Mouse (Mus musculus) midbrain, embryonic 15.5 days (tissue): Measurements from ENCODE around the gene Srsf9. TPM values are rescaled to one million over a fixed set of nuclear protein-coding genes. Genes with fewer than 3 reads are reported as not detected.

Experiments
- ATAC-seq: fragments of 200-750 bp; cut with Nextera tagmentation; replicated peaks from 2 replicates; pipeline ENCODE4 v1.8.0; 2017; ENCODE audit warnings: moderate TSS enrichment
- H3K27ac ChIP-seq: fragments of 300-500 bp; sonication (generic); 2 replicates; pipeline ENCODE4 v1.5.1; 2015; ENCODE audit warnings: mild to moderate bottlenecking, inconsistent platforms
- H3K27me3 ChIP-seq: fragments of 300-500 bp; sonication (generic); replicated peaks from 2 replicates; pipeline ENCODE4 v1.6.1; 2015; ENCODE audit warnings: inconsistent platforms
- H3K36me3 ChIP-seq: fragments of 300-500 bp; sonication (generic); replicated peaks from 2 replicates; pipeline ENCODE4 v1.6.1; 2015; ENCODE audit warnings: inconsistent platforms
- H3K4me1 ChIP-seq: fragments of 300-500 bp; sonication (generic); 2 replicates; pipeline ENCODE4 v1.6.1; 2015; ENCODE audit warnings: inconsistent platforms
- H3K4me2 ChIP-seq: fragments of 300-500 bp; sonication (generic); 2 replicates; pipeline ENCODE4 v1.6.1; 2015; ENCODE audit warnings: inconsistent platforms, mild to moderate bottlenecking, moderate library complexity
- H3K4me3 ChIP-seq: fragments of 300-500 bp; sonication (generic); 2 replicates; pipeline ENCODE4 v1.5.1; 2015; ENCODE audit warnings: mild to moderate bottlenecking, inconsistent platforms
- H3K9ac ChIP-seq: fragments of 300-500 bp; sonication (generic); 2 replicates; pipeline ENCODE4 v1.6.1; 2015; ENCODE audit warnings: mild to moderate bottlenecking, inconsistent platforms
- H3K9me3 ChIP-seq: fragments of 300-500 bp; sonication (generic); 2 replicates; pipeline ENCODE4 v1.6.1; 2016; ENCODE audit warnings: inconsistent platforms
- WGBS: fragments of 180-500 bp; shearing (Covaris S2); methylation state at CpG from one replicate; pipeline ENCODE4 v1.1.7; 2015; ENCODE audit warnings: mixed read lengths; 5-methylcytosine and 5-hydroxymethylcytosine counted together
- polyA plus RNA-seq: library from polyadenylated mRNA; unstranded; fragments of >200 nt; fragmentation: Nextera tagmentation; extraction: Ambion mirVana; gene quantifications from 2 replicates; pipeline ENCODE4 v1.2.1, GENCODE M21; 2015

Srsf9 gene
- 142 and 146 TPM in 2 replicates for polyA plus RNA-seq

DNA sequence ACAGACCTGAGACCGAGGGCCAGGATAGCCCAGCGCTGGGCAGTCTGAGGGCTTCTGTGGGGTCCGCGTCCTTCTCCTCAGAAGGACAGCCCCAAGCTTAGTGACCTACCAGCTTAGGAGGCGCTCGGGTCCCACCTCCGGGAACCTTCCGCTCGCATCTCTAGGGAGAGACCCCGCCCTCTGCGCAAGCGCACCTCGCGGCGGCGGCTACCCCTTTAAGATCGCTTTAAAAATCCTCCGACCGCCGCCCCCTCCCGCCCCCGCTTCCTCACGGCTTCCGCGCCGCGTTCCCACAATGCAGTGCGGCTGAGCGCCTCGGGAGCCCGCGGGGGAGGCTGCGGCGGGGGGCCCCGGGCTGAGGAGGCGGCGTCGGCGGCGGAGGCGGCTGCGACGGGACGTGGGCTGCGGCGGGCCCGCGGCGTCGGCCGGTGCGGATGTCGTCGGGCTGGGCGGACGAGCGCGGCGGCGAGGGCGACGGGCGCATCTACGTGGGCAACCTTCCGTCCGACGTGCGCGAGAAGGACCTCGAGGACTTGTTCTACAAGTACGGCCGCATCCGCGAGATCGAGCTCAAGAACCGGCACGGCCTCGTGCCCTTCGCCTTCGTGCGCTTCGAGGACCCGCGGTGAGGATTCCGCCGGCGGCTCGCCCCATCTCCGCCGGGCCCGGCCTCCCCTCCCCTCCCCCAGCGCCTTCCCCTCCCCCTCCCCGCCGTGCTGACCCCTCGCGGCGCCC is at the start of gene Srsf9:
Srsf9 (plus strand) TSS at position 303 of the 735 bp plus-strand sequence.
- Histone ChIP-seq H3K9me3 (no peaks in the 10 kb centered on the region), H3K4me3 (peak within 1 kb of the TSS; percentile 96), H3K27ac (peak within 1 kb of the TSS; percentile 91), H3K9ac (peak within 1 kb of the TSS; percentile 94), H3K36me3 (peaks cover 22% of the 10 kb centered on the region), H3K4me2 (peak within 1 kb of the TSS; percentile 88), H3K4me1 (peaks cover 33% of the 10 kb centered on the region), H3K27me3 (no peaks in the 10 kb centered on the region)
- peak; percentile 92 for ATAC-seq
- WGBS = under 1% methylated on average over 86 of the region's 97 CpGs

DNA sequence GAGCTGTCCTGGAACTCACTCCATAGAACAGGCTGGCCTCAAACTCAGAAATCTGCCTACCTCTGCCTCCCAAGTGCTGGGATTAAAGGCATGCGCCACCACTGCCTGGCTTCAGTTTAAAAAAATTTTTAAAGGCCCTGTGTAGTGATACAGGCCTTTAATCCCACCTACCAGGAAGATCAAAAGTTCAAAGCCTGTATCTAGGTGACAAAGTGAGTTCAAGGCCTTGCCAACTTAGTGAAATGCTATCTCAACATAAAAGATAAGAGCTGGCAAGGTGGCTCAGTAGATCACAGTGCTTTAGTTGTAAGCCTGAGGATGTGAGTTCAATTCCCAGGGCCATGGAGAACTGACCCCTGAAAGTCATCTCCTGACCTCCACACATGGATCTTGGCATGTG is 48.9 kb upstream of the Srsf9 start:
- 74% methylated on average over 1 of the region's 1 CpGs for WGBS
- no peak overlapping the region for H3K4me3 ChIP-seq
- H3K9ac ChIP-seq = no peak overlapping the region
- no peak for ATAC-seq
- no peak overlapping the region for H3K4me2 ChIP-seq
- H3K36me3 ChIP-seq = 0 out of 2 replicates have a peak, but pooled peaks cover 2% of the 10 kb centered on the region
- H3K27ac ChIP-seq = no peak overlapping the region
- H3K4me1 ChIP-seq = peaks cover 20% of the 10 kb centered on the region
- no peaks in the 10 kb centered on the region for H3K27me3 ChIP-seq
- no peaks in the 10 kb centered on the region for H3K9me3 ChIP-seq

DNA sequence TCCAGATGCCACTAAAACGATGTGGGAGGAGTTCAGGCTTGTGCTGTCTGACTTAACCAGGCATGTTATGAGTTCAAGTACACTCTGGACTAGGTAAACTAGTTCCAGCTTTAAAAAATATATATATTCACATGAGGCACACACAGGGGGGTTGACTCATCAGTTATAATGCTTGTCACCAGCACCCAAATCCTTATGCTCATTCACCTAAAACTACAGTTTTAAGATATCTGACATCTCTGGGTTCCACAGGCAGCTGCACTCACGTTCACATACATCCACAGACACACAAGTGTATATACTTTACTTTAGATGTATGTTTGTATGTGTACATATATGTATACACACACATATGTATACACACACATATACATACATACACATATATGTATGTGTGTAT is 48.2 kb upstream of the Srsf9 start:
- H3K27ac ChIP-seq = no peak overlapping the region
- H3K36me3 ChIP-seq = peaks cover 6% of the 10 kb centered on the region; the same call in 1 of the 2 replicates
- H3K4me3 ChIP-seq = no peak overlapping the region
- 59% methylated on average over 2 of the region's 2 CpGs for WGBS
- 0 out of 2 replicates have a peak, but pooled peaks have one; percentile 27 for ATAC-seq
- peaks cover 14% of the 10 kb centered on the region for H3K4me1 ChIP-seq
- no peak overlapping the region for H3K4me2 ChIP-seq
- H3K9me3 ChIP-seq = no peaks in the 10 kb centered on the region
- no peak overlapping the region for H3K9ac ChIP-seq
- H3K27me3 ChIP-seq = no peaks in the 10 kb centered on the region

DNA sequence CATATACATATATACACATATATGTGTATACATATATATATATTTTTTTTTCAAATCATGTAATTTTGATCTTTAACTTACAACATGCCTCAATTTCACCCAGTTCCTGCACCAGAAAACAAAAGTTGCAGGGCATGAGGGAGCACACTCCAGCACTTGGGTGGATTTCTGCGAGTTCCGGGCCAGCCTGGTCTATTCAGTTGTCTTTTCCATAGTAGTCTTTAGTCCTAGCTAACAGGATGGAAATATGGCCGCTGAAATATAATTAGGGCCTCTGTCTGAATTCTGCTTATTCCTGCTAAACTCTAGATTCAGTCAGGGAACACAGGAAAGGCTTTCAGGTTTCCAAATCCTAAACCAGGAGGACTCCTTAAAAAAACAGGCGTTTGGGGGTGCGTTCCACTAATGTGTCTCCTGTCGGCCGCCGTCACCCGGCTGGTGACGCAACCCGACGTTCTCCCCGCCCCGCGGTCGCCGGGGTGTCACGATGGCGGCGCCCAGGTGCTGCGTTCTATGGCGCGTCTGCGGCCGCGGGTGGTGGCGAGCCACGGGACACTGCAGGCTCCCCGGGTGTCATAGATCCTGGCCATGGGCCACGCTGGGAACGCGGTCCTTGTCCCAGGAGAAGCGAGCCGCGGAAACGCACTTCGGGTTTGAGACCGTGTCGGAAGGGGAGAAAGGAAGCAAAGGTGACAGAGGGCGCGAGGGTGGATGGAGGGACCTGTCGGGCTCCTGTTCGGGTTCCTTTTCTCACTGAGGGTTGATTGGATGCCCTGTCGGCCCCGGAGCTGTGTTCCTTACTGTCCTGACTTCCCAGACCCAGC is 47.5 kb upstream of the Srsf9 start, which contains the start of gene Coq5:
Coq5 (plus strand) TSS at position 441 of the 824 bp plus-strand sequence.
- H3K9ac ChIP-seq = peak within 1 kb of the TSS; percentile 81
- H3K27ac ChIP-seq = peak within 1 kb of the TSS; percentile 68
- peak; percentile 89 for ATAC-seq
- WGBS = 3% methylated on average over 45 of the region's 45 CpGs
- H3K4me2 ChIP-seq = peak within 1 kb of the TSS; percentile 65
- H3K27me3 ChIP-seq = no peaks in the 10 kb centered on the region
- peaks cover 12% of the 10 kb centered on the region for H3K36me3 ChIP-seq
- peaks cover 12% of the 10 kb centered on the region for H3K4me1 ChIP-seq
- peak within 1 kb of the TSS; percentile 86 for H3K4me3 ChIP-seq
- H3K9me3 ChIP-seq = no peaks in the 10 kb centered on the region

DNA sequence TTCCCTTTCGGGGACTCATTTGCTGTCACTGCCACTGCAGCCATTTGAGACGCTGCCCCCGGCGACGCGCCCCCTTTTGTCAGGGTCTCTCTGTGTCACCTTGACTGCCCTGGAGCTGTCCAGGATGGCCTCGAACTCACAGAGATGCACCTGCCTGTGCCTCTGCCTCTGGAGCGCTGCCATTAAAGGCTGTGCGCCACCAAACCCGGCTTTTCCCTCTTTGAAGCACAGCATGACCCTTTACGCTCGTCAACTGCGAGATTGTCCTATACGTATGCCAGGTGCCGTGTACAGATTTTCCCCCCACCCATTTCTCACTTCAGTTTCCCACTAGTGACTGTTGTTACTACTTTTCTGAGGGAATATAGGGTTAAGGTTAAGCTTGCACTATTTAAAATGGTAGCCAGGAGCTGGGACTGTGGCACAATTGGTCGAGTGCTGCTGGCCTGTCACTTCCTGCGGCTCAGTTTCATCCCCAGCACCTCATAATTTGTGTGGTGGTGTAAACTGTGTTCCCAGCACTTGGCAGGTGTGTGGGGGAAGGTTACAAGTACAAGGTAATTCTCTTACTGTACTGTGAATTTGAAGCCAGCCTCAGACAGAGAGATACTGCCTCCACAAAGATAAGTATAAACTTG is 46.8 kb upstream of the Srsf9 start:
- H3K9me3 ChIP-seq = no peaks in the 10 kb centered on the region
- no peaks in the 10 kb centered on the region for H3K27me3 ChIP-seq
- peak overlapping the region; percentile 86 for H3K4me3 ChIP-seq
- peak overlapping the region; percentile 81 for H3K9ac ChIP-seq
- peak overlapping the region; percentile 65 for H3K4me2 ChIP-seq
- peaks cover 15% of the 10 kb centered on the region for H3K36me3 ChIP-seq
- H3K27ac ChIP-seq = peak overlapping the region; percentile 68
- peaks cover 12% of the 10 kb centered on the region for H3K4me1 ChIP-seq
- ATAC-seq = no peak
- WGBS = 8% methylated on average over 17 of the region's 17 CpGs

DNA sequence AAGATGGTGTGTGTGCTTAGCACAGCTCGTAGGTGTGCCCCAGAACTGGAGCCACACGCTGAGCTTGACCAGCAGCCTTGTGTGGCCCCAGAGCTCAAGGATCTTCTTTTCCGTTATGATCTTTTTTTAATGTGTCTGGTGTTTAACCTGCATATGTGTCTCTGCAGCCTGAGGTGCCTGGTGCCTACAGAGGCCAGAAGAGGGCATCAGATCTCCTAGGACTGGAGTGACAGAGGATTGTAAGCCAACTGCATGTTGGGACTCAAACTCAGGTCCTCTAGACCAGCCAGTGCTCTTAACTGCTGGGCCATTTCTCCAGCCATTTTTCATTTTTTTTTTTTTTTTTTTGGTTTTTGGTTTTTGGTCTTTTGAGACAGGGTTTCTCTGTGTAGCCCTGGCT is 42.2 kb upstream of the Srsf9 start:
- ATAC-seq = no peak
- Histone ChIP-seq H3K4me1 (peaks cover 12% of the 10 kb centered on the region), H3K9ac (no peak overlapping the region), H3K27ac (no peak overlapping the region), H3K4me2 (no peak overlapping the region), H3K9me3 (no peaks in the 10 kb centered on the region), H3K4me3 (no peak overlapping the region), H3K36me3 (peaks cover 35% of the 10 kb centered on the region), H3K27me3 (no peaks in the 10 kb centered on the region)
- 90% methylated on average over 3 of the region's 3 CpGs for WGBS

DNA sequence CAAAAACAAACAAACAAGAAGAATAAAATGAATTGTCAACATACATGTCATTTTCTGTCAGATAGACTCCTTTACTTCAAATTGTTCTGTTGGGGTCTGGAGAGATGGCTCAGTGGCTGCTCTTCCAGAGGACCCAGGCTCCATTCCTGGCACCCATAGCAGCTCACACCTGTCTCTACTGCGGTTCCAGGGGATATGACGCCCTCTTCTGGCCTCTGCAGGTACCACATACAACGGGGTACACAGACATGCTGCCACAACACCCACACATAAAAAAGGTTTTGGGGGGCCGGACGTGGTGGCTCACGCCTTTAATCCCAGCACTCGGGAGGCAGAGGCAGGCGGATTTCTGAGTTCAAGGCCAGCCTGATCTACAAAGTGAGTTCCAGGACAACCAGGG is 32.8 kb upstream of the Srsf9 start:
- 89% methylated on average over 8 of the region's 8 CpGs for WGBS
- Histone ChIP-seq H3K27ac (no peak overlapping the region), H3K4me2 (no peak overlapping the region), H3K4me1 (peaks cover 14% of the 10 kb centered on the region), H3K9ac (no peak overlapping the region), H3K27me3 (no peaks in the 10 kb centered on the region), H3K36me3 (peaks cover 29% of the 10 kb centered on the region), H3K4me3 (no peak overlapping the region), H3K9me3 (no peaks in the 10 kb centered on the region)
- no peak for ATAC-seq

DNA sequence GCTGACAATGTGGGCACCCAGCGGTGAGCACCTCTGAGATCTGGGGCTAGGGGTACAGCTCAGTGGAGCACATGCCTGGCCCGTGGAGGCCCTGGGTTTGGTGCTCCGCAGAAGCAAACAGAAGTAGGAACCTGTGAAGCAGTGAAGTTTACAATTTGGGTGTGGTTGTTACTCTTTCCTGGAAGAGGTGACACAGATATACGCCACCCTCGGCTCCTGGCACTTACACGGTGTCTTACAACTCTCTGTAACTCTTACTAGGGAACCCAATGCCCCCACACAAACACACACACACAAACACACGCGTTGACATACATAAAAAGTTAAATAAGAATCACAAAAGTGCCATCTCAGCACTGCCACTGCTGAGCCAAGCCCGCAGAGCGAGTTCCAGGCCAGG is 30.6 kb upstream of the Srsf9 start:
- no peak overlapping the region for H3K4me3 ChIP-seq
- 89% methylated on average over 10 of the region's 10 CpGs for WGBS
- peaks cover 16% of the 10 kb centered on the region for H3K36me3 ChIP-seq
- no peaks in the 10 kb centered on the region for H3K27me3 ChIP-seq
- H3K4me2 ChIP-seq = no peak overlapping the region
- ATAC-seq = no peak
- peaks cover 22% of the 10 kb centered on the region for H3K4me1 ChIP-seq
- no peaks in the 10 kb centered on the region for H3K9me3 ChIP-seq
- H3K9ac ChIP-seq = no peak overlapping the region
- H3K27ac ChIP-seq = no peak overlapping the region

DNA sequence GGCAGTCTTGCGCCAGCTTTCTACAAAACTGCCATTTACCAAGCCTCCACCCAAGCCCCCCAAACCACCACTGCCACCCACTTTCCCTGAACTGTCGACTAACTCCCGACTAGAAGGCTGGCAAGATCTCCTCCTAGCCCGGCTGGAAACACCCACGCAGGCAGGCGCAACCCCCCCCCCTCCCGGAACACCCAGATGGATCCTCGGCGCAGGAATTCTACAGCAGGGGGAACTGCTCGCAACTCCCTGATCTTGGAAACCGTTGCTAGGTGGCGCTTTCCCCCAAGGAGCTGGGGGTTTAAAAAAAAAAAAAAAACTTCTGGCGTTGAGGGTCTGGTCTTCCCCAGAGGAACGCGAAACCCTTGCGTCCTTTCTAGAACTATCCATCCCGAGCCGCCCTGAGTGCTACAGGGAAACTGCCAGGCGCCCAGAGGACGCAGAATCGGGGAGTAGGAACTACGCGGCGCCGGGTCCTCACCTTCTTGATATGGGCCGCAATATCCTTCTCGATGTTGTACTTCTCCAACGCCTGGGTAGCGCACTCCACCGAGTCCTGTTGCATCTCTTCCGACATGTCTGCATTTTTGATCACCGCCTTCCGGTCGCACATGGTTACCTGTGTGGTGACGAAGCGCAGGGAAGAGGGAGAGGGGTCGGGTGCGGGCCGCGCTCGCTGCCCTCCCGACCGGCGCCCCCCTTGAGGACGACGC is 26.8 kb upstream of the Srsf9 start:
- peak; percentile 69 for ATAC-seq

DNA sequence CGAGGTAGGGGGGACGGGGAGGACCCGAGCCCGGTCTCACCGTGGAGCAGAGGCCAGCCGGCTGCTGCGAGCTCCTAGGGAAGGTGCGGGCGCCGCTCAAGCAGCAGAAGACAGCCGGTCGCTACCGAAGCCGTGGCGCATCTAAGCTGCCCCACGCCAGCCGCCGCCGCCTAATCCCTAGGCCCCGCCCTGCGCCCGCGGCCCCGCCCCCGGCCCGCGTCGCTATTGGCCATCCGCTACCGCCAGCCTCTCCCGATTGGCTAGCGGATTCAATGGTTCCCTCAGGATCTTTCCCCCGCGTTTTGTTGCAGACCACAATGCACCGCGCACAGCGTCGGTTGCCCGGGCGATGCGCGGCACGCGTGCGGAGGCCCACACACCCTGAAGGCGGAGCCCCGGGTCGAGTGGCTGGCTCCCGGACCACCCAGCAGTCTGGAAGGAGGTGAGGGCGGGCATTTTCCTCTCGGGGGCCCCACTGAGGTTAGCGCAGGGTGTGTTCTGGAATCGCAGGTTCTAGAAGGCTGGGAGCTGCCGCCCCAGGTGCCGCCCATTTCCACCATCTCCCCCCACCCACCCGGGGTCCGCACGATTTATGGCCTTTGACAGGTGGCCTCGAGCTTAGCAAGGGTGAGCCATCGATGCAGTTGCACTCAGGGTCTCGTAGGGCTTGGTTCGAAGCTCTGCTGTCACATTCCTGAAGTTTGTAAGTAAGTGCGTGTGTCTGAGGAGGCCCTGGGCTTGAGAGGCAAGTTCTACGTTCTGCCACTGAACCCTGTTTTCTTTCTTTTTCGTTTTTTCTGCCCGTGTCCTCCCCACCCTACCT is 26.0 kb upstream of the Srsf9 start, which contains the start of gene Dynll1:
Dynll1 (minus strand) TSS at position 208 of the 823 bp plus-strand sequence.
- Histone ChIP-seq H3K4me2 (peak within 1 kb of the TSS; percentile 70), H3K4me1 (peaks cover 29% of the 10 kb centered on the region), H3K36me3 (peaks cover 9% of the 10 kb centered on the region; the same call in 1 of the 2 replicates), H3K27ac (peak within 1 kb of the TSS; percentile 91), H3K4me3 (peak within 1 kb of the TSS; percentile 62), H3K9ac (peak within 1 kb of the TSS; percentile 70), H3K9me3 (no peaks in the 10 kb centered on the region), H3K27me3 (no peaks in the 10 kb centered on the region)
- WGBS = under 1% methylated on average over 66 of the region's 66 CpGs
- ATAC-seq = peak; percentile 98

More for the DNA sequence above, 26.8 kb upstream of the Srsf9 start:
- peak overlapping the region; percentile 70 for H3K9ac ChIP-seq
- peaks cover 29% of the 10 kb centered on the region for H3K4me1 ChIP-seq
- 1% methylated on average over 46 of the region's 46 CpGs for WGBS
- H3K9me3 ChIP-seq = no peaks in the 10 kb centered on the region
- peaks cover 16% of the 10 kb centered on the region for H3K36me3 ChIP-seq
- H3K27me3 ChIP-seq = no peaks in the 10 kb centered on the region
- H3K27ac ChIP-seq = peak overlapping the region; percentile 91
- peak overlapping the region; percentile 57 for H3K4me2 ChIP-seq
- H3K4me3 ChIP-seq = peak overlapping the region; percentile 62

DNA sequence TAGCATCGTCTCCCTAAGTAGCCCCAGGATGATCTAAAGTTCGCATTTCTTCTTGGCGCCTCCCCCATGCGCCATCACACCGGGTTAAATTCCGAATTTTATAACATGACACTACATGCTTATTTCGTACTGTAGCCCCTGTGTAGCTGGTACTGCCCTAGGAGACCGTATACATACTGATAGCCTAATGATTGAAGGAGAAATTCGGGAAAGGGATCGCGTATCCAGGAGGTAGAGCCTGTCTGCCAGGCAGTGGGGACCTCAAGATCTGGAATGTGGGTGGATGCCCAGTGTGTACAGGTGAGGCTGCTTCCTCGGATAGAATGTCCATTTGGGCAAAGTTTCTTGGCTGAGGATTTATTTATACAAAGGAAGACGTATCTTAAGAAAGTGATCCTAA is 25.4 kb upstream of the Srsf9 start:
- H3K9me3 ChIP-seq = no peaks in the 10 kb centered on the region
- no peaks in the 10 kb centered on the region for H3K27me3 ChIP-seq
- peaks cover 29% of the 10 kb centered on the region for H3K4me1 ChIP-seq
- peaks cover 8% of the 10 kb centered on the region; the same call in 1 of the 2 replicates for H3K36me3 ChIP-seq
- ATAC-seq = no peak
- H3K4me2 ChIP-seq = peak overlapping the region; percentile 70
- H3K27ac ChIP-seq = peak overlapping the region; percentile 43
- WGBS = 26% methylated on average over 13 of the region's 13 CpGs
- peak overlapping the region; percentile 47 for H3K9ac ChIP-seq
- peak overlapping the region; percentile 62 for H3K4me3 ChIP-seq
